Mouse (Mus musculus) neural tube, embryonic 13.5 days (tissue): Measurements from ENCODE around the gene Myt1l. TPM values are rescaled to one million over a fixed set of nuclear protein-coding genes. Genes with fewer than 3 reads are reported as not detected.

ENCODE experiments used
- ATAC-seq: fragments of 200-750 bp; cut with Nextera tagmentation; 2 replicates; pipeline ENCODE4 v1.8.0; 2017; ENCODE audit warnings: low read depth, mild to moderate bottlenecking, moderate TSS enrichment, moderate library complexity
- H3K27ac ChIP-seq: fragments of 300-500 bp; sonication (generic); replicated peaks from 2 replicates; pipeline ENCODE4 v1.5.1; 2015; ENCODE audit warnings: moderate library complexity, mild to moderate bottlenecking, inconsistent platforms
- H3K27me3 ChIP-seq: fragments of 300-500 bp; sonication (generic); 2 replicates; pipeline ENCODE4 v1.6.1; 2015; ENCODE audit warnings: mild to moderate bottlenecking, inconsistent platforms
- H3K36me3 ChIP-seq: fragments of 300-500 bp; sonication (generic); 2 replicates; pipeline ENCODE4 v1.6.1; 2015; ENCODE audit warnings: mild to moderate bottlenecking, inconsistent platforms
- H3K4me1 ChIP-seq: fragments of 300-500 bp; sonication (generic); replicated peaks from 2 replicates; pipeline ENCODE4 v1.6.1; 2015; ENCODE audit warnings: inconsistent platforms
- H3K4me2 ChIP-seq: fragments of 300-500 bp; sonication (generic); 2 replicates; pipeline ENCODE4 v1.6.1; 2015; ENCODE audit warnings: inconsistent platforms, mild to moderate bottlenecking, moderate library complexity
- H3K4me3 ChIP-seq: fragments of 300-500 bp; sonication (generic); 2 replicates; pipeline ENCODE4 v1.5.1; 2015; ENCODE audit warnings: mild to moderate bottlenecking, inconsistent platforms
- H3K9ac ChIP-seq: fragments of 300-500 bp; sonication (generic); 2 replicates; pipeline ENCODE4 v1.6.1; 2015; ENCODE audit warnings: moderate library complexity, mild to moderate bottlenecking, inconsistent platforms
- H3K9me3 ChIP-seq: fragments of 300-500 bp; sonication (generic); 2 replicates; pipeline ENCODE4 v1.6.1; 2016; ENCODE audit warnings: inconsistent platforms
- WGBS: fragments of 180-500 bp; shearing (Covaris S2); methylation state at CpG from one replicate; pipeline ENCODE4 v1.1.7; 2015; 5-methylcytosine and 5-hydroxymethylcytosine counted together
- polyA plus RNA-seq: library from polyadenylated mRNA; unstranded; fragments of >200 nt; fragmentation: Nextera tagmentation; extraction: Ambion mirVana; gene quantifications from 2 replicates; pipeline ENCODE4 v1.2.1, GENCODE M21; 2015

Myt1l gene
- polyA plus RNA-seq, 1 experiment from 2014 or later, result 170 TPM

- no peaks in the 10 kb centered on the region for H3K36me3 ChIP-seq
- H3K4me3 ChIP-seq, result peak overlapping the region; percentile 50
- no peaks in the 10 kb centered on the region for H3K9me3 ChIP-seq
- no peak for ATAC-seq
- H3K27ac ChIP-seq, result peak overlapping the region; percentile 98
- peak overlapping the region; percentile 65 for H3K9ac ChIP-seq
- no peaks in the 10 kb centered on the region for H3K27me3 ChIP-seq
- 39% methylated on average over 5 of the region's 5 CpGs for WGBS
- H3K4me1 ChIP-seq, result peaks cover 77% of the 10 kb centered on the region
- peak overlapping the region; percentile 79 for H3K4me2 ChIP-seq
Measured at GRCm38 (mm10) chr12:29539106-29539505, 10.9 kb downstream of the Myt1l start.

DNA sequence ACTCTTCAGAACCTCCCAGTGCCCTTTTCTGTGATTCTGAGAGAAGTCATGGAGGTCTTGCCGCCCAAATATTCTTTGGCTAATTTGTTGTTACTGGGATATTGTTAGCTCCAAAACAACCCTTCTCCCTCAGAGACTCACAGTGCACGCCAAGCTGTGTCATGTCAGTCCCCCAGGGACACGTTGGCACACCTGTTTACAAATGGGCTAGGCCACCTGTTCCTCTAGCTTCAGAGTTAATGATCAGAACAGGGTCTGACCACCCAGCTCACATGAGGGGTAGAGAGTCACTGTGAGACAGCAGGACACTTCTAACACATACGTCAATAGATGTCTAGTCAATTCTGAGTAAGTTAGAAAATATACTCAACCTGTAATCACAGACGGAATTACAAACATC, 12.6 kb downstream of the Myt1l start:
- no peak overlapping the region for H3K27ac ChIP-seq
- H3K9me3 ChIP-seq, result no peaks in the 10 kb centered on the region
- H3K36me3 ChIP-seq, result no peaks in the 10 kb centered on the region
- no peaks in the 10 kb centered on the region for H3K27me3 ChIP-seq
- H3K4me2 ChIP-seq, result no peak overlapping the region
- no peak overlapping the region for H3K4me3 ChIP-seq
- H3K9ac ChIP-seq, result no peak overlapping the region
- ATAC-seq, result no peak
- H3K4me1 ChIP-seq, result peaks cover 82% of the 10 kb centered on the region
- 80% methylated on average over 5 of the region's 5 CpGs for WGBS

DNA sequence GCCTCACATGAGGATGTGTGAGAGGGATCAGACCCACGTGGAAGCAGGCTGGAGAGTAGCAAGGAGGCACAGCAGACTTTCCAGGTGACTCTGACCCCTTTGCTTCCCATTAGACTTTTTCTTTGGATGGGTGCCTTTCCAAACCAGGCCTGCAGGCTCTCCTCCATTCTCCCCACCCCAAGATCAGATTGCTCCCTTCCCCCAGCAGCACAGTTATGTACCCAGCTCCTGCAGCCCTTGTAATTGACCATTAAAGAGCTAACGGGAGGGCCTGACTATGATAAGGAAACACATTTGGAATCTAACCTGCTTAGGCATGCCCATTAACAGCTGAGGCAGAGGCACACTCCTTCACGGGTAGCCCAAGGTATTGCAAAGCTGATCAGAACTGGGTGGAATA, 17.9 kb downstream of the Myt1l start:
- Histone ChIP-seq H3K9ac (no peak overlapping the region), H3K4me1 (peaks cover 57% of the 10 kb centered on the region), H3K4me3 (no peak overlapping the region), H3K4me2 (no peak overlapping the region), H3K36me3 (0 out of 2 replicates have a peak, but pooled peaks cover 2% of the 10 kb centered on the region), H3K27me3 (no peaks in the 10 kb centered on the region), H3K9me3 (no peaks in the 10 kb centered on the region), H3K27ac (no peak overlapping the region)
- WGBS, result 55% methylated on average over 3 of the region's 3 CpGs
- ATAC-seq, result no peak

DNA sequence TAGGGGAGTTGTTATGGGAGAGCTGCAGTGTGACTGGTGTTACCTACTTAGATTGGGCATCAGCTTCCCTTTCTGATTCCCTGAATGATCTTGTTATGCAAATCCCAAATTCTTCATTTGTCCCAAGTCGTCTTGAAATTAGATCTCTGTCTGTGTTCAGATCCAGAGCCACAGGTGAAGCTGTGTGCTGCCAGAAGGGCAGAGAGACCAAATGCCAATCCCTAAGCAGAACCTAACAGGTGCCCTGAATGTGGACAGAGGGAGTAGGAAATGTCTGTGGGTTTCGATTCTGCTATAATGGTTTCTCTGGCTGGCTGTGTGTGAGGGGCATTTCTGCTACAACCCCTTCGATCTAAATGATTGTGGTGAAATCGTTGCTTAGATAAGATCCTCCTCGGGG, 18.9 kb downstream of the Myt1l start:
- Histone ChIP-seq H3K9me3 (no peaks in the 10 kb centered on the region), H3K9ac (no peak overlapping the region), H3K27me3 (no peaks in the 10 kb centered on the region), H3K4me3 (no peak overlapping the region), H3K27ac (peak overlapping the region; percentile 42), H3K4me1 (peaks cover 53% of the 10 kb centered on the region), H3K4me2 (no peak overlapping the region), H3K36me3 (0 out of 2 replicates have a peak, but pooled peaks cover 2% of the 10 kb centered on the region)
- ATAC-seq, result no peak
- WGBS, result 72% methylated on average over 5 of the region's 5 CpGs

- H3K4me2 ChIP-seq, result no peak overlapping the region
- 0 out of 2 replicates have a peak, but pooled peaks cover 2% of the 10 kb centered on the region for H3K36me3 ChIP-seq
- H3K9ac ChIP-seq, result no peak overlapping the region
- no peak overlapping the region for H3K4me3 ChIP-seq
- WGBS, result 62% methylated on average over 6 of the region's 6 CpGs
- H3K27me3 ChIP-seq, result no peaks in the 10 kb centered on the region
- ATAC-seq, result no peak
- H3K4me1 ChIP-seq, result peaks cover 46% of the 10 kb centered on the region
- peak overlapping the region; percentile 42 for H3K27ac ChIP-seq
- H3K9me3 ChIP-seq, result no peaks in the 10 kb centered on the region
Measured at GRCm38 (mm10) chr12:29547755-29548154, 19.6 kb downstream of the Myt1l start.

DNA sequence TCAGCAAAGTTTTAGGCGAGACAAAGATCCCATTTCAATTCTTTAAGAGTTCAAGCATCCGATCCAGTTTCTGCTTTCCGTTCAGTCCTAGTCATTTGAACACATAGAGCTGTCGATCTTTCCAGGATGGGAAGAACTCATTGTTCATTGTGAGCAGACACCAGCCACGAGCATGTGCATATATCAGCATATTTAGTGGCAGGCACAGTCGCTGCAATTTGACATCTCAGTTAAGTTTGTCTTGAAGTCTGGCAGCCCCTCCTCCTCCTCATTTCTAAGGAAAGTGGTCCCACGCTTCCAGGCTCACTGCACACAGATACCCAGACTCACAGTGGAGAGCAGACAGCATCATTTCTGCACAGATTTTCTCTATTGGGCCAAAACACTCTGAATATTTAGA, 25.0 kb downstream of the Myt1l start:
- 64% methylated on average over 7 of the region's 7 CpGs for WGBS
- Histone ChIP-seq H3K27ac (no peak overlapping the region), H3K36me3 (no peaks in the 10 kb centered on the region), H3K4me3 (no peak overlapping the region), H3K4me2 (no peak overlapping the region), H3K4me1 (peaks cover 39% of the 10 kb centered on the region), H3K27me3 (no peaks in the 10 kb centered on the region), H3K9me3 (no peaks in the 10 kb centered on the region), H3K9ac (no peak overlapping the region)
- ATAC-seq, result no peak

DNA sequence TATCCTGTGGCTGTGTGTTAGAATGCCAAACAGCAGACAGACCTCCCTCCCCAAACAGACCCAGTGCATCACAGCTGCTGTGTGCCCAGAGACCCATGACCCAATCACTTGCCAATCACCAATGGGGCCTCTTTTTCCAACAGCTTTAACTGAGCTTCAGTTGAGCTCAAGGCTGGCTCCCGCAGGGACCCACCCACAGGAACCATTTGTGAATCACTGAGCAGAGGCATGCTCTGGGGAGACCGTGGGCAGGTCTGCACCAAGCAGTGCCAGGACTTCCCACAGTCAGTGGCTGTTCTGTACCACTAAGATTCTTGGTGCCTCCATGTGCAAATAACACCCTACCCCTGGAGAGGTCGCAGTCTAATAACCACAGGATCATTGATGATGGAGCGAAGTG, 27.5 kb downstream of the Myt1l start:
- H3K4me1 ChIP-seq, result peaks cover 47% of the 10 kb centered on the region
- no peak for ATAC-seq
- no peak overlapping the region for H3K9ac ChIP-seq
- WGBS, result 73% methylated on average over 4 of the region's 4 CpGs
- H3K36me3 ChIP-seq, result no peaks in the 10 kb centered on the region
- no peaks in the 10 kb centered on the region for H3K27me3 ChIP-seq
- H3K27ac ChIP-seq, result peak overlapping the region; percentile 19
- H3K9me3 ChIP-seq, result no peaks in the 10 kb centered on the region
- no peak overlapping the region for H3K4me3 ChIP-seq
- H3K4me2 ChIP-seq, result no peak overlapping the region

GRCm38 (mm10) chr12:29556408-29556807, 28.2 kb downstream of the Myt1l start:
- Histone ChIP-seq H3K27me3 (no peaks in the 10 kb centered on the region), H3K4me3 (no peak overlapping the region), H3K36me3 (no peaks in the 10 kb centered on the region), H3K27ac (peak overlapping the region; percentile 19; the same call in 1 of the 2 replicates), H3K4me1 (peaks cover 54% of the 10 kb centered on the region), H3K9ac (no peak overlapping the region), H3K9me3 (no peaks in the 10 kb centered on the region), H3K4me2 (no peak overlapping the region)
- WGBS, result 44% methylated on average over 3 of the region's 3 CpGs
- ATAC-seq, result peak; percentile 21

DNA sequence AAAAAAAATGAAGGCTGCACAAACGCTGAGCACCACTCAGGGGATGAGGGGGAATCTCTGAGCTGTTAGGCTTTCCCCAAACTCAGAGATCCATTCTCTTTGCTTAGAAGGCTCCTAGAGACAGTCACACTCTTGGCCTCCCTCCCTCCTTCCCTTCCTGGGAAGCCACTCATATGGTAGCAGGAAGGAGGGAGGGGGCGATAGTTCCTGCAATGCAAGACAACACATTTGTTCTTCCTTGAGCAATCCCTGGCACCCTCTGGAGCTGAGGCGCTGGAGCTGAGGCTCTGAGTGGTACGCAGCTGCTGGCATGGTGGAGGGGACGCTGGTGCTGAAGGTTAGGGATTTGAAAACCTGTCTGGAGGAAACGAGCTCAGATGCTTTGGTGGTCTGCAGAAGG, 28.7 kb downstream of the Myt1l start:
- no peak overlapping the region for H3K4me2 ChIP-seq
- ATAC-seq, result no peak
- no peaks in the 10 kb centered on the region for H3K27me3 ChIP-seq
- peak overlapping the region; percentile 18; the same call in 1 of the 2 replicates for H3K27ac ChIP-seq
- 66% methylated on average over 6 of the region's 6 CpGs for WGBS
- H3K9ac ChIP-seq, result 0 out of 2 replicates have a peak overlapping the region, but pooled peaks have one; percentile 4
- no peaks in the 10 kb centered on the region for H3K36me3 ChIP-seq
- H3K4me3 ChIP-seq, result no peak overlapping the region
- no peaks in the 10 kb centered on the region for H3K9me3 ChIP-seq
- peaks cover 55% of the 10 kb centered on the region for H3K4me1 ChIP-seq

DNA sequence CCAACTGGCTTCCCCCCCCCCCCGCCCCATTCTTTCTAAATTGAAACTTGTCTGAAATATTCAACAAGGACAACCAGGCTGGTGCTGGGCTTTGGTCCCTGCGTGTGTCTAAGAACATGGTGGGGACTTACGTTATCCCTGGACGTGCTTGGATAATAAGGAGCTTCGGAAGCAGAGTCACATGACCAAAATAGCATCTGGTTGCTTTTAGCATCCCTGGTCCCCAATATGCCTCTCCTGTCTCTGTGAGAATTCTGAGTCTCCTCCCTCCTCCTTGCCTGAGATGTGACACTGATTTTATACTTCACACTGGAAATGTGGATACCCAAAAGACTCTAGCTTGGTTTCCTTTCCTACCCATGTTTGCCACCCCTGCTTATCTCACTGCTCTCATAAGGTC, 31.6 kb downstream of the Myt1l start:
- no peak overlapping the region for H3K27ac ChIP-seq
- no peak overlapping the region for H3K4me3 ChIP-seq
- H3K4me1 ChIP-seq, result peaks cover 50% of the 10 kb centered on the region
- no peak overlapping the region for H3K9ac ChIP-seq
- 75% methylated on average over 5 of the region's 5 CpGs for WGBS
- ATAC-seq, result no peak
- H3K36me3 ChIP-seq, result no peaks in the 10 kb centered on the region
- H3K9me3 ChIP-seq, result no peaks in the 10 kb centered on the region
- no peak overlapping the region for H3K4me2 ChIP-seq
- H3K27me3 ChIP-seq, result no peaks in the 10 kb centered on the region

GRCm38 (mm10) chr12:29561222-29561621, 33.0 kb downstream of the Myt1l start:
- no peaks in the 10 kb centered on the region for H3K9me3 ChIP-seq
- H3K4me1 ChIP-seq, result peaks cover 36% of the 10 kb centered on the region
- no peaks in the 10 kb centered on the region for H3K27me3 ChIP-seq
- WGBS, result 83% methylated on average over 2 of the region's 2 CpGs
- H3K9ac ChIP-seq, result no peak overlapping the region
- 0 out of 2 replicates have a peak overlapping the region, but pooled peaks have one; percentile 18 for H3K27ac ChIP-seq
- H3K4me3 ChIP-seq, result no peak overlapping the region
- H3K36me3 ChIP-seq, result peaks cover under 1% of the 10 kb centered on the region; the same call in 1 of the 2 replicates
- no peak for ATAC-seq
- no peak overlapping the region for H3K4me2 ChIP-seq

GRCm38 (mm10) chr12:29569311-29569710, 41.1 kb downstream of the Myt1l start:
- no peaks in the 10 kb centered on the region for H3K9me3 ChIP-seq
- ATAC-seq, result no peak
- no peak overlapping the region for H3K27ac ChIP-seq
- no peaks in the 10 kb centered on the region for H3K27me3 ChIP-seq
- no peak overlapping the region for H3K4me3 ChIP-seq
- peaks cover 53% of the 10 kb centered on the region for H3K36me3 ChIP-seq
- no peak overlapping the region for H3K9ac ChIP-seq
- no peaks in the 10 kb centered on the region for H3K4me1 ChIP-seq
- 81% methylated on average over 7 of the region's 7 CpGs for WGBS
- no peak overlapping the region for H3K4me2 ChIP-seq

DNA sequence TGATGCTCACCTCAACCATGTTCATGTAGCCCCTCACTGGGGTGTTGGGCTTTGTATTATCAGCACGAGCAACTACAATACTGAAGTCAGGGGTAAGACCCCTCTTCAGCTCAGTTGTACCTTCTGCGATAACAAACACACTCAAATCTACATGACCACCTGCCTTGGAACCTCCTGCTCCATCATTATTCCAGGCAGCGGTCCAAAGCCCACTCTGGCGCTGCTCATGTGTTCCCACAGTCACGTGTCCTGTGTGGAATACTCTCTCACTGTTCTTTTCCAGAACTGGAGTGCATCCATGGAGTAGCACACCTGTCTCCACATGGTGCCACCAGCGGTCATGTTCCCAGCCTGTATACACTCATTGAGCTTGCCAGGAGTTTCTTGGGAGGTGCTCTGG, 42.2 kb downstream of the Myt1l start:
- H3K4me3 ChIP-seq, result no peak overlapping the region
- WGBS, result 89% methylated on average over 6 of the region's 6 CpGs
- H3K27ac ChIP-seq, result no peak overlapping the region
- no peak overlapping the region for H3K9ac ChIP-seq
- ATAC-seq, result no peak
- no peaks in the 10 kb centered on the region for H3K9me3 ChIP-seq
- H3K4me2 ChIP-seq, result no peak overlapping the region
- H3K27me3 ChIP-seq, result no peaks in the 10 kb centered on the region
- peaks cover 62% of the 10 kb centered on the region for H3K36me3 ChIP-seq
- no peaks in the 10 kb centered on the region for H3K4me1 ChIP-seq
